Mouse (Mus musculus) midbrain, embryonic 10.5 days (tissue): ENCODE data around the gene 1700028K03Rik. TPM values are rescaled to one million over a fixed set of nuclear protein-coding genes. Genes with fewer than 3 reads are reported as not detected.

Experiments
- DNase-seq: peaks from one replicate; pipeline ENCODE4 v3.0.0-alpha.2; 2017; ENCODE audit warnings: low spot score
- H3K27ac ChIP-seq: fragments of 300-500 bp; sonication (generic); replicated peaks from 2 replicates; pipeline ENCODE4 v1.5.1; 2016; ENCODE audit warnings: mild to moderate bottlenecking
- H3K27me3 ChIP-seq: fragments of 300-500 bp; sonication (generic); 2 replicates; pipeline ENCODE4 v1.6.1; 2016; ENCODE audit warnings: low read depth, mild to moderate bottlenecking; ENCODE audit not compliant: poor library complexity, severe bottlenecking
- H3K36me3 ChIP-seq: fragments of 300-500 bp; sonication (generic); 2 replicates; pipeline ENCODE4 v1.6.1; 2016; ENCODE audit warnings: mild to moderate bottlenecking, moderate library complexity
- H3K4me1 ChIP-seq: fragments of 300-500 bp; sonication (generic); 2 replicates; pipeline ENCODE4 v1.6.1; 2016
- H3K4me3 ChIP-seq: fragments of 300-500 bp; sonication (generic); 2 replicates; pipeline ENCODE4 v1.5.1; 2016; ENCODE audit warnings: mild to moderate bottlenecking, moderate library complexity
- H3K9me3 ChIP-seq: fragments of 300-500 bp; sonication (generic); replicated peaks from 2 replicates; pipeline ENCODE4 v1.6.1; 2016; ENCODE audit warnings: mild to moderate bottlenecking
- WGBS: fragments of 180-500 bp; shearing (Covaris S2); methylation state at CpG from one replicate; pipeline ENCODE4 v1.1.7; 2016; 5-methylcytosine and 5-hydroxymethylcytosine counted together
- polyA plus RNA-seq: library from polyadenylated mRNA; unstranded; fragments of >200 nt; fragmentation: Nextera tagmentation; extraction: Ambion mirVana; gene quantifications from 2 replicates; pipeline ENCODE4 v1.2.1, GENCODE M21; 2016

The 1700028K03Rik gene
- polyA plus RNA-seq, 1 experiment from 2014 or later = 0.20 TPM

DNA sequence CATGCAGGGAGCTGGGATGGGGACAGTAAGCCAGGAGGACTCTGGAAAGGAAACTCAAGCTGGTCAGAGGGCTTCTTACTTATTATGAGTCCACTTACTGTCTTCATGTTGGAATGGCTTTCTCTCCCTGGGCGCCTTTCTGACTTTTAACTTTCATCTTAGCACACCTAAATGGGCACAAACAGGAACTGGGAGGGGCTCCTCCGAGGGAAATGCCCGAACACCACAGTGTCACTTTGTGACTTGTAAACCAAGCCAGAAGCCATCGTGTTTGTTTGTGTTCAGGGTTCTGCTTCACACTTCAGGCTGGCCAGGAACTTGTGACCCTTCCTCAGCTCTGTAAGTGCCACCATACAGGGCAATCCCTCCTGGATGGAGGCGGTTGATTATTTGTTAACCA, 19.8 kb downstream of the 1700028K03Rik start:
- Histone ChIP-seq H3K4me3 (no peak overlapping the region), H3K27ac (no peak overlapping the region), H3K4me1 (no peaks in the 10 kb centered on the region), H3K36me3 (peaks cover 33% of the 10 kb centered on the region), H3K27me3 (no peaks in the 10 kb centered on the region), H3K9me3 (no peaks in the 10 kb centered on the region)
- 87% methylated on average over 5 of the region's 5 CpGs for WGBS
- DNase-seq = no peak

DNA sequence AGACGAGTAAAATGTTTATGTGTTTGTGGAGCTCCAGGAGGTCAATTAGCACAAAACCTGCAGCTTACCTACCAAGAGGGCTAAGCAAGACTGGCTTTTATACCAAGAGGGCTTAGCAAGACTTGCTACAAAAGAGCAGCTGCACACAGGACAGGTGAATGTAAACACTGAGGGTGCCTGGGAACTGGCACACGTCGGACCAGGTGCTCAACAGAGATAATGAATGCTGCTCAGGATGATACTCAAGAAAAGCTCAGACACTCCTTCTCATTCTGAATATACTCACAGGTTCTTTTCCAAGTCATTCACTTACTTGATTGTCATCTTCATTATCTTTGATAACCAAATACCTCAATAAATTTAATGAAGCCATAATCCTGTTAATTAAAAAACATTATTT, 22.5 kb downstream of the 1700028K03Rik start:
- Histone ChIP-seq H3K4me3 (no peak overlapping the region), H3K27ac (no peak overlapping the region), H3K36me3 (peaks cover 45% of the 10 kb centered on the region), H3K27me3 (no peaks in the 10 kb centered on the region), H3K9me3 (no peaks in the 10 kb centered on the region), H3K4me1 (peaks cover 4% of the 10 kb centered on the region; the same call in 1 of the 2 replicates)
- DNase-seq = no peak
- WGBS = 92% methylated on average over 3 of the region's 3 CpGs

DNA sequence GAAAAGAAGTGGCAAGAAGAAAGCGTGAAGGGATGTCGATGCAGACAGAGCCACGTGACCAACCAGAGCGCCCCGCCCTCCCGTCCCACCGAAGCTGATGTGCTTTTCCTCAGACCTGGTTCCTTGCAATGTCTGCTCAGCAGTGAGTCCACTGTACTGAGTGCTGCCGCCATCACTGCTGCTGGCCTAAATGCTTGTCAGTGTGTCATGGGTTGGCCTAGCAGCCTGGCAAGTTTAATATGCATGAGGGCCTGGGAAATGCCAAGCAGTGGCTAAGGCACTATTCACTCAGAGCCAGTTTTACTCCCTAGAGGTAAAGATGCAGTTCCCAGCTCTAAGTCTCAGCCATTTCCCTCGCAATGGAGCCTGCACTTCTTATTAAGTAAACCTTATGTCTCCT, 34.6 kb downstream of the 1700028K03Rik start:
- Histone ChIP-seq H3K4me1 (no peaks in the 10 kb centered on the region), H3K36me3 (peaks cover 63% of the 10 kb centered on the region), H3K27me3 (no peaks in the 10 kb centered on the region), H3K9me3 (no peaks in the 10 kb centered on the region), H3K4me3 (no peak overlapping the region), H3K27ac (no peak overlapping the region)
- WGBS = 96% methylated on average over 9 of the region's 9 CpGs
- no peak for DNase-seq

DNA sequence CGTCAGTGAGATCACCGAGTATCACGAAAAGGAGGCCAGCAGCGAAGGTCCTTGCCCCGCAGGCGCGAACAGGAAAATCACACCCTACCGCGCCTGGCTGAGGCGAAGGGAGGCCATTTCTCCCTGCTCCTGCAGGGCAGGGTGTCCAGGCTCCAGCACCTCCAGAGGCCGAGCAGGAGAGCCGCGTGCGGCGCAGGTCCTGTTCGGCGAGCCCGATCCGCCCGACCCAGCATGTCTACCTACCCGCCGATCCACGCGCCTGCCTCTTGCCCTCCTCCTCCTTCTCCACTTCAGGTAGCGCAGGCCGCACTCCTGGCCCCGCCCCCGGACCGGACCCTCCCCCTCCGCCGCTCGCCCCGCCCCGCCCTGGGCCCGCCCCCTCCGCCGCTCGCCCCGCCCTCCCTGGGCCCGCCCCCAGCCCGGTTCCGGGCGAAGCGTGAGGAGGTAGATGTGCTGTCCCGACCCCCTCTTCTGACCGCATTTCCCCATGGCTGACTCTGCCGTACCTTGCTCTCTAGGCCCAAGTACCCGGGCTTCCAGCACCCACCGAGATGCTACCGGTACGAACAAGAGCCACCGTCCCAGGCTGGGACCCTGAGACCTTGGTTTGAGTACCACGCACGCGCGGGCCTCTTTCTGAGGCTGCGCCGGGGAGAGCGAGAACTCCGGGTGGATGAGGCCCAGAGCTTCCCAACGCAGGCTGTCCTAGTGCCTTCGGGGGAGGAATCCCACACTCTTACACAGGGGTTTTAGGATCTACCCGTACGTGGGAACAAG, 63.0 kb downstream of the 1700028K03Rik start, which contains the start of the genes Rpap2 and Glmn:
Rpap2 (plus strand) TSS at position 73 of the 777 bp plus-strand sequence.
Glmn (minus strand) TSS at position 588 of the 777 bp plus-strand sequence.
- WGBS = 1% methylated on average over 58 of the region's 64 CpGs
- H3K9me3 ChIP-seq = no peaks in the 10 kb centered on the region
- no peaks in the 10 kb centered on the region for H3K27me3 ChIP-seq
- H3K36me3 ChIP-seq = peaks cover 26% of the 10 kb centered on the region
- DNase-seq = peak; percentile 91
- H3K27ac ChIP-seq = peak within 1 kb of the TSS; percentile 94
- peaks cover 15% of the 10 kb centered on the region for H3K4me1 ChIP-seq
- peak within 1 kb of the TSS; percentile 81 for H3K4me3 ChIP-seq

DNA sequence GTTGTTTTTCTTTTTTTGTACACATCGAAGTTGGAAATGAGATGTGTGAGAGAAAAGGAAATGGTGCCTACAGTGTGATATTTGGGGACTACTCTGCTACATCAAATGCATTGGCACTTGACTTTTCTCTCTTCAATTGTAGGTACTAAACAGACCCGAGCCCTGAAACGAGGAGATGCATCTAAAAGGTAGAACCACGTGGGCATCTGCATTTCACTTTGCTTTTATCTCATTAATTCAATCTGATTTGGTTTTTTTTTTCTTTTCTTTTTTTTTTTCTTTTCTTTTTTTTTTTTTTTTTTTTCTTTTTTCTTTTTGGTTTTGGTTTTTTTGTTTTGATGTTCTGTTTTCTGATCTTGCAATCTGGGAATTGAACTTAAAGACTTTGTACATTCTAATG, 63.9 kb downstream of the 1700028K03Rik start:
- Histone ChIP-seq H3K36me3 (peaks cover 27% of the 10 kb centered on the region), H3K4me1 (peaks cover 15% of the 10 kb centered on the region), H3K4me3 (peak overlapping the region; percentile 81), H3K9me3 (no peaks in the 10 kb centered on the region), H3K27me3 (no peaks in the 10 kb centered on the region), H3K27ac (peak overlapping the region; percentile 94)
- WGBS = 30% methylated on average over 4 of the region's 4 CpGs
- no peak for DNase-seq

Other genes with a start within 250 kb of the 1700028K03Rik start
- 7.2 and 7.4 TPM in 2 replicates for gene Tgfbr3, start 245.1 kb upstream of the 1700028K03Rik start, polyA plus RNA-seq
- gene Brdt, start 203.6 kb upstream of the 1700028K03Rik start, polyA plus RNA-seq = 1.2 and 1.8 TPM in 2 replicates
- gene Ephx4, start 132.0 kb upstream of the 1700028K03Rik start, polyA plus RNA-seq = 0.57 and 0.99 TPM in 2 replicates
- gene Lpcat2b, start 103.2 kb upstream of the 1700028K03Rik start, polyA plus RNA-seq = not detected in 2 replicates
- gene Btbd8, start 96.7 kb upstream of the 1700028K03Rik start, polyA plus RNA-seq = 4.6 and 6.4 TPM in 2 replicates
- gene Gm42669, start 27.1 kb upstream of the 1700028K03Rik start, polyA plus RNA-seq = 0.15 and 0.26 TPM in 2 replicates
- 15.9 and 18.9 TPM in 2 replicates for gene Rpap2, start 62.7 kb downstream of the 1700028K03Rik start, polyA plus RNA-seq
- 29.8 and 31.1 TPM in 2 replicates for gene Glmn, start 63.2 kb downstream of the 1700028K03Rik start, polyA plus RNA-seq
- gene Gfi1, start 191.3 kb downstream of the 1700028K03Rik start, polyA plus RNA-seq = not detected in 2 replicates